Mouse (Mus musculus) mature B cell (primary cell): ENCODE data around the gene Efhd1.

Source experiments
- in situ Hi-C: fragments of 300-500 bp; cut with MboI; formaldehyde crosslinking; loops from 2 replicates; pipeline ENCODE4 v1.14.3; 2019

Gene Efhd1

GRCm38 (mm10) chr1:87308952-87309351 is 44.8 kb downstream of the Efhd1 start:
- in situ Hi-C loops, result no loop called here

- in situ Hi-C loops, result no loop called here
These were observed 45.5 kb downstream of the Efhd1 start for GRCm38 (mm10) chr1:87309621-87310020.

GRCm38 (mm10) chr1:87312681-87313080 is 48.5 kb downstream of the Efhd1 start:
- in situ Hi-C loops, result no loop called here

- in situ Hi-C loops, result no loop called here
These were observed 49.0 kb downstream of the Efhd1 start for GRCm38 (mm10) chr1:87313116-87313515.

GRCm38 (mm10) chr1:87313843-87314570 is 49.8 kb downstream of the Efhd1 start:
- in situ Hi-C loops, result no loop called here

GRCm38 (mm10) chr1:87315431-87315830 is 51.3 kb downstream of the Efhd1 start:
- in situ Hi-C loops, result no loop called here

GRCm38 (mm10) chr1:87315894-87316293 is 51.7 kb downstream of the Efhd1 start:
- in situ Hi-C loops, result no loop called here

- in situ Hi-C loops, result no loop called here
These were observed 52.5 kb downstream of the Efhd1 start for GRCm38 (mm10) chr1:87316672-87317071.

GRCm38 (mm10) chr1:87321071-87321470 is 56.9 kb downstream of the Efhd1 start:
- in situ Hi-C loops, result no loop called here

- in situ Hi-C loops, result no loop called here
These were observed 58.6 kb downstream of the Efhd1 start for GRCm38 (mm10) chr1:87322778-87323177.

GRCm38 (mm10) chr1:87324649-87325048 is 60.5 kb downstream of the Efhd1 start:
- in situ Hi-C loops, result no loop called here

- in situ Hi-C loops, result no loop called here
These were observed 62.6 kb downstream of the Efhd1 start, which contains the start of gene Gigyf2 for GRCm38 (mm10) chr1:87326742-87327163. Gene Gigyf2 (plus strand): TSS chr1:87326998.

- in situ Hi-C loops, result no loop called here
These were observed 63.1 kb downstream of the Efhd1 start for GRCm38 (mm10) chr1:87327165-87327861.

GRCm38 (mm10) chr1:87331774-87332173 is 67.6 kb downstream of the Efhd1 start:
- in situ Hi-C loops, result no loop called here

GRCm38 (mm10) chr1:87350576-87350975 is 86.4 kb downstream of the Efhd1 start:
- in situ Hi-C loops, result no loop called here

- in situ Hi-C loops, result no loop called here
These were observed 96.1 kb downstream of the Efhd1 start for GRCm38 (mm10) chr1:87360276-87360675.
